Mouse (Mus musculus) kidney, adult 2 months (tissue): ENCODE results near the gene Sema4d. TPM values are rescaled to one million over a fixed set of nuclear protein-coding genes. Genes with fewer than 3 reads are reported as not detected.
A peak's percentile ranks its signal among the peaks of the same experiment; 100 is the strongest.

Source experiments
- DNase-seq: peaks from one replicate; pipeline ENCODE4 v3.0.0; 2021
- H3K27ac ChIP-seq: fragments of 200-500 bp; 2 replicates; pipeline ENCODE4 v1.5.1; 2012; ENCODE audit warnings: low read depth, low read length, control low read depth, inconsistent platforms; ENCODE audit not compliant: insufficient read depth
- H3K27me3 ChIP-seq: fragments of 200-500 bp; replicated peaks from 2 replicates; pipeline ENCODE4 v1.6.1; 2012; ENCODE audit warnings: mild to moderate bottlenecking, moderate library complexity, low read length, inconsistent platforms; ENCODE audit not compliant: control insufficient read depth, insufficient read depth
- H3K36me3 ChIP-seq: fragments of 200-500 bp; 2 replicates; pipeline ENCODE4 v1.6.1; 2012; ENCODE audit warnings: mild to moderate bottlenecking, moderate library complexity, low read length, inconsistent platforms; ENCODE audit not compliant: control insufficient read depth, insufficient read depth
- H3K4me1 ChIP-seq: fragments of 200-500 bp; 2 replicates; pipeline ENCODE4 v1.6.1; 2011; ENCODE audit warnings: low read length; ENCODE audit not compliant: control insufficient read depth, insufficient read depth
- H3K4me3 ChIP-seq: fragments of 200-500 bp; 2 replicates; pipeline ENCODE4 v1.5.1; 2011; ENCODE audit warnings: mild to moderate bottlenecking, low read depth, low read length, control low read depth; ENCODE audit not compliant: insufficient read depth
- CTCF ChIP-seq: fragments of 200-500 bp; conservative IDR thresholded peaks from 2 replicates; pipeline ENCODE4 v1.5.1; 2011; ENCODE audit warnings: low read depth, mild to moderate bottlenecking, control low read depth, low read length, moderate library complexity, mixed read lengths; ENCODE audit not compliant: insufficient read depth, insufficient read length
- POLR2A ChIP-seq: fragments of 200-500 bp; IDR thresholded peaks from one replicate; pipeline ENCODE4 v1.6.1; 2011; ENCODE audit warnings: low read depth, low read length, control low read depth
- WGBS: fragments of 180-500 bp; shearing (Covaris S2); methylation state at CpG from one replicate; pipeline ENCODE4 v1.1.7; 2018; 5-methylcytosine and 5-hydroxymethylcytosine counted together
- polyA plus RNA-seq: library from polyadenylated mRNA; depleted of rRNA; stranded (reverse); fragments of >200 nt; gene quantifications from 2 replicates; pipeline ENCODE4 v1.2.3, GENCODE M21; 2012

Gene Sema4d
- polyA plus RNA-seq, 1 experiment = 93.2 TPM

DNA sequence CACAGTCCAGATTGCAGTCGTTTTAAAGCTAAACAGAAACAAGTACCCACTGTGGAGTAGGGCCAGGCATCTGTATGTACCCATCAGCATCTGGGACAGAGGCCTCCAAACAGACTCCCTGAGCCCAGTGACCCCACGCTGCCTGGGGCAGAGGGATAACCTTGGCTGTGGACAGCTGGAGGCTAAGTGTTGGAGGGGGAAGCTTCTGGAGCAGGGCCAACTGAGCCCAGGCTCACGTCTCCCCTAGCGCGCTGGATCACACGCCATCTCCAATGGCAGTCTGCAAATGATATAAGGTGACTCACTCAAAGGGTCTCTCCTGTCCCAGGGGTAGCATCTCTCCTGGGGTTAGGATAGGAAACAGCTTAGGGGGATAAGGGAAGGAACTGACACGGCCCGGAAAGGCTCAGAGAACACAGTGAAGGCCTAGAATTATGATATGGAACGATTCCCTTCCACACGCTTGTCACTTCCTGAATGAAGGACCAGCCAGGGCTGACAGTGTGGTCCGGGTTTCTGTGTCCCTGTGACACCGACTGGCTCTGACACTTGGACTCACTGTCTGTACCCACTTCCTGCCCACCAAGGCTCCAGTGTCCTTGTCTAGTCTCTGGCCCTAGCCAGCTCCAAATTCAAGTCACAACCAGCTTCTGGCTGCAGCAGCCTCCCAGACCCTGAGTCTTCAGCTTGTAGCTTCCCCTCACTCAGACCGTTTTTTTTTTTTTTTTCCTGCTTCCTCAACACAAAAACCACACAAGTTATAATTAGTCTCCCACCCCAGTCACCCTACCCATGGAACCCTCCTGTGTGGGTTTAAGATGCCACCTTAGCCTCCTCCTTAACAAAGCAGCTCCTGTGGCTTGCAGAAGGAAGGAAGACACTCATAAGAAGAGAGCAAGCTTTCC is 57.3 kb downstream of the Sema4d start:
- H3K4me3 ChIP-seq = no peak overlapping the region
- 47% methylated on average over 13 of the region's 13 CpGs for WGBS
- TF ChIP-seq POLR2A (no peak), CTCF (no peak)
- no peak overlapping the region for H3K27ac ChIP-seq
- peaks cover 19% of the 10 kb centered on the region for H3K4me1 ChIP-seq
- no peaks in the 10 kb centered on the region for H3K27me3 ChIP-seq
- H3K36me3 ChIP-seq = no peaks in the 10 kb centered on the region
- no peak for DNase-seq

DNA sequence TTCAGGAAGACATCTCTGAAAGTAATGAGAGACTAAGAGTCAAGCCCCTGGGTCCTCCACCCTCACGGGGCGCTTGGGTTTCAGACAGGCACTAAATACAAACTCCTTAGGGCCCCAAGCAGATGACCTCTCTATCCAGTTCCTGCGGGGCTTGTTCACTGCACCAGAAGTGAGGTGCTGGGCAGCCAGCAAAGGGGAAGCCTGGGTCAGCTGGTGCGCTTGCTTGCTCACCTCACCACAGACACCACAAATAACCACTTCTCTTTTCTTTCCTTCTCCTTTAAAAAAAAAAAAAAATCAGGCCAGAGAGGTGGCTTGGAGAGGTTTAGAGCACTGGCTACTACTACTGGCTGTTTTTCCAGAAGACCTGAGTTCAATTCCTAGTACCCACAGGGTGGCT is 59.0 kb downstream of the Sema4d start:
- Histone ChIP-seq H3K27ac (no peak overlapping the region), H3K4me1 (peaks cover 12% of the 10 kb centered on the region), H3K27me3 (no peaks in the 10 kb centered on the region), H3K36me3 (no peaks in the 10 kb centered on the region), H3K4me3 (no peak overlapping the region)
- DNase-seq = no peak
- 85% methylated on average over 4 of the region's 4 CpGs for WGBS
- TF ChIP-seq POLR2A (no peak), CTCF (no peak)

DNA sequence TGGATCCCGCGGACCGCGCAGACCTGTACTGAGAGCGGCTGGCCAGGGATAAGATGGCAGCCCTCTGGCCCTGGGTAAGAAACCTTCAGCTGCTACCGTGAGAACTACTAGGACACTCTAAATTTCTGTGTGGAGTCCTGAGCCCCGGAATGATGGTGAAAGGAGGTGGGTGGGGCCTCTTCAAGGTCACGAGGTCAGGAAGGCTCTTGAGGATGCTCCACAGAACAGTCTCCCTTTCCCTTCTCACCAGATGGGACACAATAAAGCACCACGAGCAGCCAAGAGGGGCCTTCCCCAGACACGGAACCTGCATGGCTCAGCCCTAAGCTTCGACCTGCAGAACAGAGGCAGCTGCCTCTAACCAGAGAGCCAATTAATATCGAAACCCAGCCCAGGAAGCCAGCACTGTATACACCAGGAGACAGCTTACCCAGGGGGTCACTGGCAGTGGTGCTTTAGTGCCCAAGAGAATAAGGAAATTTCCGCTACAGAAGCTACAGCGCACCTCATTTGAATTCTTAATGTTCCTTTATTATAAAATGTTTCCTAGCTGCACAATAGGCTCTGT is 61.4 kb downstream of the Sema4d start:
- Histone ChIP-seq H3K4me1 (peaks cover 4% of the 10 kb centered on the region; the same call in 1 of the 2 replicates), H3K4me3 (no peak overlapping the region), H3K27ac (no peak overlapping the region), H3K36me3 (no peaks in the 10 kb centered on the region), H3K27me3 (no peaks in the 10 kb centered on the region)
- 77% methylated on average over 14 of the region's 14 CpGs for WGBS
- no peak for DNase-seq
- TF ChIP-seq POLR2A = no peak
- TF ChIP-seq CTCF = no peak

- no peak overlapping the region for H3K4me3 ChIP-seq
- no peak overlapping the region for H3K27ac ChIP-seq
- 83% methylated on average over 7 of the region's 7 CpGs for WGBS
- no peaks in the 10 kb centered on the region for H3K36me3 ChIP-seq
- TF ChIP-seq POLR2A (no peak), CTCF (no peak)
- DNase-seq = no peak
- peaks cover 4% of the 10 kb centered on the region; the same call in 1 of the 2 replicates for H3K4me1 ChIP-seq
- H3K27me3 ChIP-seq = no peaks in the 10 kb centered on the region
Observed at GRCm38 (mm10) chr13:51731474-51731873, 62.1 kb downstream of the Sema4d start.

- Histone ChIP-seq H3K4me3 (no peak overlapping the region), H3K4me1 (peaks cover 4% of the 10 kb centered on the region; the same call in 1 of the 2 replicates), H3K36me3 (no peaks in the 10 kb centered on the region), H3K27me3 (no peaks in the 10 kb centered on the region), H3K27ac (no peak overlapping the region)
- peak; percentile 44 for DNase-seq
- TF ChIP-seq POLR2A (no peak), CTCF (no peak; the same call in 1 of the 2 replicates)
- WGBS = 18% methylated on average over 4 of the region's 4 CpGs
Observed at GRCm38 (mm10) chr13:51729887-51730361, 63.6 kb downstream of the Sema4d start.

- no peaks in the 10 kb centered on the region for H3K36me3 ChIP-seq
- no peaks in the 10 kb centered on the region for H3K27me3 ChIP-seq
- no peak for DNase-seq
- H3K27ac ChIP-seq = no peak overlapping the region
- H3K4me3 ChIP-seq = no peak overlapping the region
- WGBS = 41% methylated on average over 7 of the region's 7 CpGs
- H3K4me1 ChIP-seq = peaks cover 4% of the 10 kb centered on the region; the same call in 1 of the 2 replicates
- TF ChIP-seq CTCF (no peak), POLR2A (no peak)
Observed at GRCm38 (mm10) chr13:51727364-51727763, 66.2 kb downstream of the Sema4d start.
